Mouse (Mus musculus): Measurements from ENCODE around the gene Rnf121.

- no peak for TF ChIP-seq EP300 (IDR thresholded peaks at IDR 0.05; ENCODE audit: insufficient read depth, low read depth, low read length)
- TF ChIP-seq CTCF (IDR thresholded peaks at IDR 0.05) = no peak
- TF ChIP-seq POLR2A (IDR thresholded peaks at IDR 0.05; ENCODE audit: insufficient read depth, low read depth, low read length) = no peak
Observed at GRCm38 (mm10) chr7:102016936-102017335, 48.3 kb downstream of the Rnf121 start.
